Mouse (Mus musculus) heart, embryonic 14.5 days (tissue): ENCODE measurements around the gene Fam241b. TPM values are rescaled to one million over a fixed set of nuclear protein-coding genes. Genes with fewer than 3 reads are reported as not detected.

Experiments
- ATAC-seq: fragments of 200-750 bp; cut with Nextera tagmentation; 2 replicates; pipeline ENCODE4 v1.8.0; 2017; ENCODE audit warnings: low read depth, moderate TSS enrichment; ENCODE audit not compliant: insufficient number of reproducible peaks, insufficient read depth, low FRiP score
- H3K27ac ChIP-seq, 2 experiments: fragments of 200-500 bp in 1 of 2; fragments of 300-500 bp in 1 of 2; sonication (generic) in 1 of 2; replicated peaks in 1 of 2; 2 replicates each; pipeline ENCODE4 v1.5.1; 2012 to 2014; ENCODE audit warnings: low read depth in 2 of 2, low read length in 2 of 2, control low read depth in 1 of 2, mild to moderate bottlenecking in 1 of 2, mixed read lengths in 1 of 2; ENCODE audit not compliant: control insufficient read depth in 1 of 2, insufficient read depth in 1 of 2
- H3K27me3 ChIP-seq: fragments of 300-500 bp; sonication (generic); 2 replicates; pipeline ENCODE4 v1.6.1; 2014; ENCODE audit warnings: mild to moderate bottlenecking, low read length, control low read depth; ENCODE audit not compliant: control insufficient read depth, insufficient read depth
- H3K36me3 ChIP-seq: fragments of 300-500 bp; sonication (generic); 2 replicates; pipeline ENCODE4 v1.6.1; 2014; ENCODE audit warnings: mild to moderate bottlenecking, control low read depth, low read length, mixed read lengths; ENCODE audit not compliant: control insufficient read depth, insufficient read depth
- H3K4me1 ChIP-seq, 2 experiments: fragments of 200-500 bp in 1 of 2; fragments of 300-500 bp in 1 of 2; sonication (generic) in 1 of 2; 2 replicates each; pipeline ENCODE4 v1.6.1; 2012 to 2014; ENCODE audit warnings: low read length in 2 of 2, control low read depth in 1 of 2, mixed read lengths in 1 of 2; ENCODE audit not compliant: control insufficient read depth in 2 of 2, insufficient read depth in 2 of 2
- H3K4me2 ChIP-seq: fragments of 300-500 bp; sonication (generic); 2 replicates; pipeline ENCODE4 v1.6.1; 2014; ENCODE audit warnings: mild to moderate bottlenecking, low read length
- H3K4me3 ChIP-seq, 2 experiments: fragments of 200-500 bp in 1 of 2; fragments of 300-500 bp in 1 of 2; sonication (generic) in 1 of 2; 2 replicates each; pipeline ENCODE4 v1.5.1; 2012 to 2014; ENCODE audit warnings: low read length in 2 of 2, mild to moderate bottlenecking in 2 of 2, control low read depth in 1 of 2, low read depth in 1 of 2, moderate library complexity in 1 of 2; ENCODE audit not compliant: control insufficient read depth in 1 of 2, insufficient read depth in 1 of 2
- H3K9ac ChIP-seq: fragments of 300-500 bp; sonication (generic); 2 replicates; pipeline ENCODE4 v1.6.1; 2014; ENCODE audit warnings: mild to moderate bottlenecking, low read length
- H3K9me3 ChIP-seq: fragments of 300-500 bp; sonication (generic); 2 replicates; pipeline ENCODE4 v1.6.1; 2016; ENCODE audit warnings: low read length, control low read depth; ENCODE audit not compliant: control insufficient read depth
- WGBS: fragments of 180-500 bp; shearing (Covaris S2); extraction: QIAGEN DNeasy Blood & Tissue Kit; methylation state at CpG from one replicate; pipeline ENCODE4 v1.1.7; 2014; 5-methylcytosine and 5-hydroxymethylcytosine counted together
- polyA plus RNA-seq: library from polyadenylated mRNA; unstranded; fragments of >200 nt; fragmentation: Nextera tagmentation; extraction: Ambion mirVana; gene quantifications from 2 replicates; pipeline ENCODE4 v1.2.1, GENCODE M21; 2014

Gene Fam241b
- polyA plus RNA-seq, 1 experiment from 2014 or later, result 1.3 TPM

DNA sequence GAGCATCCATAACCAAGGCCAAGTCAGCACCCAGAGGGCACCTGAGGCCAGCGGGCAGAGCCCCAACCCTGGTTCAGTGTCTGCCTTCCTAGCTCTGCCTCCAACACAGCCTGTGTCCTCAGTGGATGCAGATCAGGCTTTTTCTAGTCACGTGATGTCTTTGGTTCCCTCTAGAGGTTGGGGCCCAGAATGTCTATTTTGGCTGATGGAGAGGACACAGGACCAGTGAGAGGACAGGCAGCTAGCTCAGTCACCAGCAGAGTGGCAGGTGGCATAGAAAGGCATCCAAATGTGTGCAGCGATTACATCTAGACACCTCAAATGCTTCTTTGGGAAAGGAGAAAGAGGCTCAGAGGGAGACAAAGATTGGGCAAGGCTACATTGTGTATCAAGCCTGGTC lies 38.0 kb upstream of the Fam241b start:
- Histone ChIP-seq H3K36me3 (no peaks in the 10 kb centered on the region), H3K27me3 (peaks cover 6% of the 10 kb centered on the region), H3K9me3 (no peaks in the 10 kb centered on the region), H3K4me3 (no peak overlapping the region), H3K4me1 (no peaks in the 10 kb centered on the region), H3K27ac (no peak overlapping the region), H3K4me2 (no peak overlapping the region), H3K9ac (no peak overlapping the region)
- ATAC-seq, result no peak
- 51% methylated on average over 3 of the region's 3 CpGs for WGBS

DNA sequence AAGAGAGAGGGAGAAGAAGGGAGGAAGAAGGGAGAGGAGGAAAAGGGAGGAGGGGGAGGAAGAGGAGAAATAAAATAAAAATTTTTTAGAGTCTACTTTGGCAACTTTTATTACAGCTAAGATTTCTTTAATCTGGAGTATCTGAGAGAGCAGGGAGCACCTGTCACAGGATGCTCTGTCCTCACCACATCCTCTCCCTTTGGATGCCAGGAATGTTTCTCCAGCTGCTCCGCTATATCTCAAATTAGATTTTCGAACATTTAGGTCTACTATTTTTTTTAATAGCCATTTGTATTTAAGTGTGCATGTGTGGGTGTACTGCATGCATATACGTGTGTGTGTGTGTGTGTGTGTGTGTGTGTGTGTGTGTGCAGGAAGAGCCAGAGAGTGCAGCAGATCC lies 36.2 kb upstream of the Fam241b start:
- H3K36me3 ChIP-seq, result no peaks in the 10 kb centered on the region
- H3K4me2 ChIP-seq, result no peak overlapping the region
- H3K27ac ChIP-seq, result no peak overlapping the region
- H3K9ac ChIP-seq, result no peak overlapping the region
- H3K27me3 ChIP-seq, result peaks cover 3% of the 10 kb centered on the region; the same call in 1 of the 2 replicates
- H3K4me3 ChIP-seq, result no peak overlapping the region
- 82% methylated on average over 3 of the region's 3 CpGs for WGBS
- ATAC-seq, result no peak
- H3K9me3 ChIP-seq, result no peaks in the 10 kb centered on the region
- no peaks in the 10 kb centered on the region for H3K4me1 ChIP-seq

DNA sequence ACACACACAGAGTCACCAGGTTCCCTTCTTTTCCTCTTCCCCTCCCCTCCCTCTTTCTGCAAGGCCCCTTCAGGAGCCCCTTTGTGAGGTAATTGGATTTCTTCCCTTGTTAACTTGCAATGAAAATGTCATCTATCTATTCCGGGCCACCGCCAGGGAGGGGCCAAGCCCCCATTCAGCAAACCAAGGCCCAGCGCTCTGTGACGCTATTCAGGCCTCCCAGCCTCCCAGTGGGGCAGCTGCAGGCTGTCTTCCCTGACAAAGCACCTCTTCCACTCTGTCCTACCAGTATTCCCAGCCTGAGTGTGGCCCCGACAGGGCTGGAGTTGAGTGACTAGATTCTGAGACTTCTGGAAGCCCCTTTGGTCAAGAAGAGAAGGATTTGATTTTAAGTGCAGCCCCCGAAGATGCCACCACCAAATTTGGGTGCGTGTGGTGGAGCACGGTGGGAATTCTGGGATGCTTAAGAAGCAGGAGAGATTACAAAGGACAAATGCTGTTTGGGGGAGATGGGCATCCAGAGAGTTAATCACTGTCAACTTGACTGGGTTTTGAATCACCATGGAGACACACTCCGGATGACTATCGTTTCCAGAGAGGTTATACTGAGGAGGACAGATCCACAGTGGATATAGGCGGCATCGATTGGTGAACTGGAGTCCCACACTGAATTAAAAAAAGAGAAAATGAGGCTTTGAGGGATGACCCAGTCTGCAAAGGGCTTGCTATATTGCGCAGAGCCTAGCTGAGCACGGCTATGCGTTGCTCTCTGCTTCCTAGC lies 31.0 kb upstream of the Fam241b start:
- H3K4me2 ChIP-seq, result no peak overlapping the region
- ATAC-seq, result no peak
- no peaks in the 10 kb centered on the region for H3K4me1 ChIP-seq
- H3K36me3 ChIP-seq, result no peaks in the 10 kb centered on the region
- no peaks in the 10 kb centered on the region for H3K9me3 ChIP-seq
- H3K4me3 ChIP-seq, result no peak overlapping the region
- no peak overlapping the region for H3K9ac ChIP-seq
- H3K27ac ChIP-seq, result no peak overlapping the region
- 0 out of 2 replicates have a peak, but pooled peaks cover 3% of the 10 kb centered on the region for H3K27me3 ChIP-seq
- WGBS, result 46% methylated on average over 15 of the region's 15 CpGs

DNA sequence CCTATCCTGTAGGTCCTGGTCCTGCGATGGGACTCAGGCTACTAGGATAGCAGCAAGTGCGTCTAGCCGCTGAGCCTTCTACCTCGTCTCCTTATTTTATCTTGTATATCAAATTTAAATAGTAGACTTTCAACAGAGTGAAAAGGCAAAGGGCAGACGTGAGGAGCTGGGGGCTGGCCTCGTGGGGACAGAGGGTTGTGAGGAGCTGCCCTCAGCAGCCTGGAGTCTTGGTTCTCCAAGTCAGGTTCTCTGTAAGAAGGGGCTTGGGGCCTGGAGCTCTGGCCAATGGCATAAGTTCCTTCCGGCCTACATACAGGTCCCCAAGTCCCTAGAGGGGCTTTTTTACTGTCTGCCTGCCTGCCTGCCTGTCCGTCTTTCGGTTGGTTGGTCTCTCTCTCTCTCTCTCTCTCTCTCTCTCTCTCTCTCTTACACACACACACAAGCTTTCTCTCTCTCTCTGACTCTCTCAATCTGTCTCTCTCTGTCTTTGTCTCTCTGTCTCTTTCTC lies 30.3 kb upstream of the Fam241b start:
- 0 out of 2 replicates have a peak, but pooled peaks cover 3% of the 10 kb centered on the region for H3K27me3 ChIP-seq
- H3K9me3 ChIP-seq, result no peaks in the 10 kb centered on the region
- WGBS, result 40% methylated on average over 9 of the region's 9 CpGs
- no peaks in the 10 kb centered on the region for H3K4me1 ChIP-seq
- no peak overlapping the region for H3K27ac ChIP-seq
- no peak overlapping the region for H3K4me2 ChIP-seq
- no peak for ATAC-seq
- H3K9ac ChIP-seq, result no peak overlapping the region
- H3K4me3 ChIP-seq, result no peak overlapping the region
- no peaks in the 10 kb centered on the region for H3K36me3 ChIP-seq

DNA sequence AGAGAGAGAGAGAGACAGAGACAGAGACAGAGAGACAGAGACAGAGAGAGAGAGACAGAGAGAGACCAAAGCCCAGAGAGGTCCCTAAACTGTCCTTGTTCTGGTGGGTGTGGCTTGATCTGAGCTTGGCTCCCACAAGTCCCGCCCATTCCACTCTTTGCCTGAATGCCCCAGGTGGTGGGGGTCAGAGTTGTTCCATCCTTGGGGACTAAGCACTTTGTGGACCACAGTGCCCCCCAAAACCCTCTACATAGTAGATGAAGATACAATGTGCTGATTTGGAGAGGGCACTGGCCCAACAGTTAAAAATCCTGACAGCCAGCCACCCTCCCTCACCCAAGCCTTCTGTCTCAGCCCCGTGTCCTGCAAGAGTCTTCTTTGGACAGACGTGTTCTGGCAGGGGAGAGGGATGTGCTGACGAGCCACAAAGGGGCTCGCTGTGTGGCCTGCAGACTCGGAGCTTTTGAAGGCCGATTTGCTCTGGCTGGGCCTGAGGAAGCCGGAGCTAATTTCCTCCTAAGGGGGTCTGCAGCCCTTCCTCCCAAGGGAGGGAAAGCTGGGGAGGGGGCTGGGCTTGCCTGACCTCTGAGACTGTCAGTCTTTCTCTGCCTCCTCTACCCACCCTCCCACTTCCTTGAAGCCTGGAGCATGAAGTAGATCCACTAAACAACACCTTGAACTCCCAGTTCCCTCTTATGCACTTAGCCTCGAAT lies 29.3 kb upstream of the Fam241b start:
- H3K27ac ChIP-seq, result no peak overlapping the region
- WGBS, result 6% methylated on average over 9 of the region's 9 CpGs
- no peak overlapping the region for H3K9ac ChIP-seq
- no peak for ATAC-seq
- no peaks in the 10 kb centered on the region for H3K9me3 ChIP-seq
- H3K4me3 ChIP-seq, result no peak overlapping the region
- no peaks in the 10 kb centered on the region for H3K36me3 ChIP-seq
- 0 out of 2 replicates have a peak, but pooled peaks cover 3% of the 10 kb centered on the region for H3K27me3 ChIP-seq
- no peaks in the 10 kb centered on the region for H3K4me1 ChIP-seq
- H3K4me2 ChIP-seq, result no peak overlapping the region

DNA sequence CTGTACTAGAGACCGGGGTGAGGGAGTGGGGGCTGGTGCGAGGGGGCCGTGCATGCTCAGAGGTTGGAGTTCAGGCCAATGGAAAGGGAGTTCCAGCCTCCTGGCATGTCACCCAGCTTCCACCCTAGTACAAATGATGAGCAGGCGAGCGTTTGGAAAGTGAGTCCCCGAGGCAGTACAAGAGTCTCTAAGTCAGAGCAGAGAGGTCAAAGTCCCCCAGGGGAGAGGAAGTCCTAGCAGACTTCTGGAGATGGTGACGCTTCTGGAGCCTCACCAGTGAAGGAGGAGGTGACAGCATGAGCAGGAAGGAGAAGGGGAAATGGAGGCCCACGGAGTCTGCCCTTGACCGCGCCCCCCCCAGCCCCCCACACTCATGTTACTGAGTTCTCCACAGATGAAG lies 18.7 kb upstream of the Fam241b start:
- no peak overlapping the region for H3K27ac ChIP-seq
- no peaks in the 10 kb centered on the region for H3K36me3 ChIP-seq
- no peak overlapping the region for H3K4me3 ChIP-seq
- H3K27me3 ChIP-seq, result no peaks in the 10 kb centered on the region
- WGBS, result 47% methylated on average over 10 of the region's 10 CpGs
- no peak overlapping the region for H3K4me2 ChIP-seq
- H3K9me3 ChIP-seq, result 0 out of 2 replicates have a peak, but pooled peaks cover 4% of the 10 kb centered on the region
- no peak overlapping the region for H3K9ac ChIP-seq
- no peak for ATAC-seq
- H3K4me1 ChIP-seq, result no peaks in the 10 kb centered on the region

DNA sequence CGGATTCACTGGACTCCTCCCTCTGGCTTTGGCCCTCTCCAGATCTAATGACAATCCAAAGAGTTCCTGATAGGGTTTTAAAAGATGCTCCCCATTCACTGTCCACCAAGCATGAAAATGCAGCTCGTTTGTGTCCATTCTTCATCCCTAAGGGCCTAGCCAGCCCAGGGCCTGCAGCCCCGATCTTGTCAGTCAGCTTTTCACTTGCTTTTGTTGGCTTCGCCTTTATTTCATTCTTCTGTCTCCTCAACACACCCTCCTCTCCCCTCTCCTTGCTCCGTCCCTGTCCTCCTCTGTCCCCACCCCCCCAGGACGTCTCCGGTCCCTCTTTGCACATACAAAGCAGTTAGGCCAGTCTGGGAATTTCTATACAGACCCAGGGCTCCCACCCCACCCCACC lies 6.2 kb upstream of the Fam241b start:
- Histone ChIP-seq H3K4me3 (no peak overlapping the region), H3K27ac (no peak overlapping the region), H3K4me1 (no peaks in the 10 kb centered on the region), H3K9ac (no peak overlapping the region), H3K9me3 (peaks cover 4% of the 10 kb centered on the region), H3K36me3 (no peaks in the 10 kb centered on the region), H3K4me2 (no peak overlapping the region), H3K27me3 (peaks cover 16% of the 10 kb centered on the region)
- no peak for ATAC-seq
- 59% methylated on average over 7 of the region's 7 CpGs for WGBS
